Mouse (Mus musculus) adrenal gland, postnatal 14 days (tissue): Measurements from ENCODE around the gene N6amt1. TPM values are rescaled to one million over a fixed set of nuclear protein-coding genes. Genes with fewer than 3 reads are reported as not detected.

Experiments
- DNase-seq: peaks from one replicate; pipeline ENCODE4 v3.0.0; 2021; ENCODE audit warnings: mixed read lengths
- long read RNA-seq, 2 experiments: library from polyadenylated mRNA; stranded (forward); transcript quantifications; one replicate each; pipeline ENCODE4 v2.0.0; 2021
- total RNA-seq: library from RNA; stranded (reverse); gene quantifications from 2 replicates; pipeline ENCODE4 v1.2.3, GENCODE M21; 2021

The N6amt1 gene
- total RNA-seq = 21.0 and 24.1 TPM in 2 replicates
- long read RNA-seq, experiment 1, transcript N6amt1-203 (5 exons, 1,700 nt) = minor isoform, 6 of 17 reads
- long read RNA-seq, experiment 1, transcript N6amt1-201 (6 exons, 1,884 nt) = major isoform, 10 of 17 reads
- long read RNA-seq, experiment 1, partial matches to known transcripts = 0 of 17 reads
- long read RNA-seq, experiment 1, other reads (novel, unspliced or antisense) = 1 of 17 reads
- long read RNA-seq, experiment 2, transcript N6amt1-203 (5 exons, 1,700 nt) = minor isoform, 5 of 12 reads
- long read RNA-seq, experiment 2, transcript N6amt1-201 (6 exons, 1,884 nt) = major isoform, 7 of 12 reads
- long read RNA-seq, experiment 2, partial matches to known transcripts = 0 of 12 reads
- long read RNA-seq, experiment 2, other reads (novel, unspliced or antisense) = 0 of 12 reads

- DNase-seq = peak; percentile 95
These were observed at the start of gene N6amt1 for GRCm38 (mm10) chr16:87354075-87354583. Gene N6amt1 (plus strand): TSS chr16:87354185.

DNA sequence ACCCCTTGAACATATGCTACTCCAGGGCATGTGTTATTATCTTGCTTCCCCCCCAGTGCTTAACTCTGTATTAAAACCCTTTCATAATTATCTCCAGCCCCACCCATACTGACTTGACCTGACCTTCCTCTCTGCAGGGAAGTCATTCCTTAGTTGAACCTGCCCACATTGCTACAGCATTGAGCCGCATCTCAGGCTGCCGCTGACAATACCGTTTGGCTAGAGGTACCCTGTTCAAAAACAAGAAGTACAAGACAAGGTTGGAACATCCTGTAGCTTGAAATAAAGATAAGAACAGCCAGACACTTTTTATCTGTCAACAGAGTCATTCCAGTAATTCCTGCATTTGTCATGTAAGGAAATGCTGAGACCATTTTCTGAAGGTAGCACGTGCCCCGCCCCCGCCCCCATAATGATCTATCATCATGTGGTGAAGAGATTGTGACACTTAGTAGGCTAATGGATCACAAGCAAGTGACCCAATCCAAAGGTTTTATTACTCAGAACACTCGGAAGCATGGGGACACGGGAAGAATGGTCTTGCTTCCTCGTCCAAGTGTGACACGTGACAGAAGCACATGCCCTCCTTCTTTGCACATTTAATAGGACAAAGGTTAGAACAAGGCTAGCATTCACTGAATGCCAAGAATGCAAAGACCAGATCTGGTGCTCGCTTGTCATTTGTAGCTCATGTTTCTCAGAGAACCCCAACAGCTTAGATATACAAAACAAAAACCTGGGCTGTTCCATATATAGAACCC lies 48.6 kb upstream of the N6amt1 start:
- no peak for DNase-seq

GRCm38 (mm10) chr16:87307109-87307735 lies 46.8 kb upstream of the N6amt1 start:
- peak; percentile 23 for DNase-seq

DNA sequence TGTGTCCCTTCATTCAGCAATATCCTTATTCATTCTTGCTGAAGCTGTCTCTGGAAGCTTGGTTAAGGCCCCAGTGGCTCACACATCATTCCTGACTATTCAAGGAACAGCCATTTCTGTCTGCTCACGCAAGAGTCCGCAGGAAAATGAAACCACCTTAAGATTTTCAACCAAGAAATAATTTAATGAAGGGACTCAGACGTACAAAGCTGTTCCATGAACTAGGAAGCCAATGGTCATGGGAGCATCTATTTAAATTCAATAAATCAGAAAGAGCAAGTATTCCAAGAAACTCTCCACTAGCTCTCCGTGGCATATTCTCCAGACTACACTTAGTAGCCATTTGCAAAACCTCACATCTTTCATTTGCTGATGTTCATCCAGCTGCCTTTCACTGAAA lies 43.3 kb upstream of the N6amt1 start:
- no peak for DNase-seq

GRCm38 (mm10) chr16:87318200-87318811 lies 35.7 kb upstream of the N6amt1 start:
- DNase-seq = no peak

DNA sequence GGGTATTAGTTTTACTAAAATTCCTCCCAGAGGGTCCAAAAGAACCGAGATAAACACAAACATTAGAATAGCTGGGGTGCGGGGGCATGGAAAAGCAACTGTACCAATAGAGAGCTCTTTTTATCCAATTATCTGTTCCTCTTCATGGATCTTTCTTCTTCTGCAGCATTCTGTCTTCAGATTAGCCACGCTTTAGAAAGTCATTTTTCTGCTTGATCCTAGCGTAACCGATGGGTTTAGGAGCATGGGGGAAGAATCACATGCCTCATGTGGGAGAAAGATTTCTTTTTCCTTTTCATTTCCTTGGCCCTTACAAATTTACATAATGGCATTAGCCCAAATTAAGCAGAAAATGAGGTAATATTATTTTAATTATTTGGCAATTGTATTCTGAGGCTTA lies 35.0 kb upstream of the N6amt1 start:
- no peak for DNase-seq

DNA sequence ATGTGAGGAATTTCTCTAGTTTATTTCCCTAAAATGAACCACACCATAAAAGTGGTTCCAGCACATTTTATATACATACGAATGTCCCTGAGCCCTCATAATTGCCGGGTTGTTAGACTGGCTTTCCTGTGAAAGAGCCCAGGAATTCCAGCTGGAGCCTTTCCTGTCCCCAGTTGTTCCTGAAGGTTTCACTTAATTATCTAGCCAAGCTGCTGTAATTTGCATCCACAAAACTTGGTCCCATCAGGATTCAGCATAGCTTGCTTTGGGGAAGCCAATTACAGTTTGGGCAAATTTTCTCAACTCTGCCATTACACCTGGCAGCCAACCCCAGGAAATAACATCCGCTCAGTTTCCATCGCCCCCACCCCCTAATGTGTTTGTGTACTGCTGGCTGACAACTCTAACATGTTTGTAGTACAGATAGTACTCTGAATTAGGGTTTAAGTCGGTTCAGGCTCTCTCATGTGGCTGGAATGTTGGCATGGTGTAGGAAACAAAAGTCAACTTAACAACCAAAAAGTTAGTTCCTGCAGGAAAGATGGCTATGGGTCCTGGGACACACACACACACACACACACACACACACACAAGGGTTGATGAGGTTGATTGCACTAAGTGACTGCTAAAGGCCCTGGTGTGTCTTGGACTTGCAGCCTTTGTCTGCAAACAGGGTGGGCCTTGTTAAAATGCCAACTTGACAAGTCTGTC lies 34.3 kb upstream of the N6amt1 start:
- no peak for DNase-seq

DNA sequence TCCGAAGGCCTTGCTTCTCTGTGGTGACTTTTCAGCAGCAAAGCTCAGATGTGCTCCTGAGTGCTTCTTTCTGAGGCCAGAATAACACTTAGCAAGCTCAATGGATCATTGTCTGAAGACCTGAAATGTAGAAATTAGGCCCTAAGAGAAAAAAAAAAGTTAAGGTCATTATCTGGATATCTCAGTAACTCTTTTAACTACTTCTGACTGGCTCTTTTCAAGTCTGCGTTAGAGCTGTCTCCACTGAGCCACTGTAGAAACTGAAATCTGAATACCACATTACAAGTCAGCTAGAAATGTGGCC lies 33.8 kb upstream of the N6amt1 start:
- DNase-seq = no peak

- peak; percentile 48 for DNase-seq
These were observed 29.4 kb upstream of the N6amt1 start for GRCm38 (mm10) chr16:87324571-87324970.

DNA sequence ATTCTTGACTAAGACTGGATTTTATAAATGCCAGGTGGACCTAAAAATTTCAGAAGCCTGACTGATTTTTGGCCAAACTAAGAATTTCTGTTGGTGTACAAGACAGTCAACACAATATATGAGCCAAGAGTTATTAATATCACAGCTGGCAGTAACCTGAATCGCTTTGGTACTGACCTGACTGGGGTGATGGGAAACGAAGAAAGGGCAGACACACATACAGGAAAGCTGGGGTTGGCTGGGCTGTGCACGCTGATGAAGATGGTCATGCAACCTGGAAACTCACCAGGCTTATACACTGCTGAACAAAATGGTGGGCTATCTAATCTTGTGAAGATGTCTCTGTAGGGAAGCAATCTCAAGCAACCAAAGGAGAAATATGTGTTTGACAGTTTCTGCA lies 24.0 kb upstream of the N6amt1 start:
- no peak for DNase-seq

DNA sequence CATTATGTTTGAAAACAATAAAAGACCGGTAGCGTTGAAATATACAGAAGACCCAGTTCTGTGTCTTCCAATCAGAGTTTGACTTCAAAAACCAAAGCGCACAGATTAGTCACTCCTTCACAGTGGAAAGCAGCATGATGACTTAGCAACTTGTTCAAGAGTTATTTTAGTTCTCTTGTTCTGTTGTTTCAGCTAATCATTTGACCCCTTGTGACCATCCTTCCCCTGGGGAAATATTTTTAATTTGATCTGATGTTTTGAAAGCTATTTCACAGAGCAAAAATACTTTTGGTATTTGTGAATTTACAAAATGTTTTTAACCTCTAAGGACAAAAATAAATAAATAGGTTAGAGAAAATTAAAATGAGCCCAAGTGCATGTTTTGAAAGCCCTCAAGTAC lies 19.2 kb upstream of the N6amt1 start:
- no peak for DNase-seq

GRCm38 (mm10) chr16:87341043-87341572 lies 12.9 kb upstream of the N6amt1 start:
- DNase-seq = no peak

DNA sequence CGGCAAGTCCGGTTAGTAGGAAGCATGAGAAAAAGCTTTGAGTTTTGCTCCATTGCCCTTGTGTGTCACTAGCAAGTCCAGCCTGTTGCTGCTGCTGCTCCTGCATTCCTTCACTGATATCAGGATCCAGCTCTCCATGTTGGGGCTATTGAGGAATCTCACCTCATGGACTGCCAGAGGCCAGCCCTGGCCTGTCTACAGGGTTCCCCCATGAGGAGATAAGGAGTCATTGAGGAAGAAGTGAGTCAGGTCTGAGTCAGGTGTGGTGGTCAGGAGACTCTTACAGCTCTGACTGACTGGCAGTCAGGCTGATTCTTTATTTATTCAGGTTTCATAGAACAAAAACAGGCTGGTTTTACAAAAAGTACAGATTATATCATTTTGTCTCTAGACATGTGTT lies 5.9 kb upstream of the N6amt1 start:
- no peak for DNase-seq

- DNase-seq = no peak
These were observed 2.4 kb upstream of the N6amt1 start for GRCm38 (mm10) chr16:87351386-87352105.

- DNase-seq = no peak
These were observed 380 bp upstream of the N6amt1 start for GRCm38 (mm10) chr16:87353605-87354004.

GRCm38 (mm10) chr16:87354748-87355147 lies 763 bp downstream of the N6amt1 start:
- DNase-seq = no peak

- DNase-seq = no peak
These were observed 6.1 kb downstream of the N6amt1 start for GRCm38 (mm10) chr16:87360096-87360495.

DNA sequence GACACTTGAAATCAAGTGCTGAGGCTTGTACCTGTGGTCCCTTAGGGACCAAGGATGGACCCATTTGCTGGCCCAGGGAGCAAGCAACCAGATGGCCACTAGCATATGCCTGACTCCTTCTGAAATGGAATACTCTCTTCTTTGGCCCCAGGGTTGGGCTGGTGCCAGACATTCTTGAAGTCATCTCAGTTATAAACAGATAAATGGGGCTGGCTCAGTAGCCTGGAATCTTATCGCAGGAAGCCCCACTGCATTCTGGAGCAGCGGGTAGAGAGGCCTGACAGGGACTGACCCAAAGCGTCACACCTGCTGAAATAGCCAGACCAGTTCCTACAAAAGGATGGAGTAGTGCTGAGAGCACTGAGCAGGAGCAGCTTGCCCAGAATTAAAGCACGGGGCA lies 10.2 kb downstream of the N6amt1 start:
- peak; percentile 39 for DNase-seq

- DNase-seq = no peak
These were observed 12.1 kb downstream of the N6amt1 start for GRCm38 (mm10) chr16:87366035-87366434.

- DNase-seq = no peak
These were observed 12.5 kb downstream of the N6amt1 start for GRCm38 (mm10) chr16:87366445-87366844.

DNA sequence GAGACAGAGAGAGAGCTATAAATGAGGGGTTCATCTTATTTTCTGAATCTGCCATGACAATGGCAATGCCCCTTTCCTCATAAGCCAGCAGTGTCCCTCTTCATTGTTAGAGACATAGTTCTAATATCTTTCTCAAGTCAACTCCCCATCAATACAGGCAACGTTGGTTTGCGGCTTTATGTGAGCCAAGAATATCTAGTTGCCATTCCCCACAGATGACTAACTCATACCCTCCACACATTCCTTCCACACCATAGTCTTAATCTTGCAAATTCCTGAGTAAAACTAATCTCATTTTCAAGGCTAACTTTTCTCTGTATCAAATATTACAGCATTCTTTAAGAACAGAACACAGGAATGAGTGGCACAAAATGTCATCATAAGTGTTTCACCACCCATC lies 29.0 kb downstream of the N6amt1 start:
- no peak for DNase-seq
